Mouse (Mus musculus) hindbrain, embryonic 16.5 days (tissue): ENCODE results near the gene Ap1m2. TPM values are rescaled to one million over a fixed set of nuclear protein-coding genes. Genes with fewer than 3 reads are reported as not detected.
"Not testable (repeated sequence)": the region's sequence is repeated elsewhere in the genome, so short reads cannot be mapped to it uniquely, and the experiment has no call there.

Experiments
- ATAC-seq: fragments of 200-750 bp; cut with Nextera tagmentation; 2 replicates; pipeline ENCODE4 v1.8.0; 2017; ENCODE audit warnings: moderate TSS enrichment, moderate library complexity
- H3K27ac ChIP-seq: fragments of 300-500 bp; sonication (generic); 2 replicates; pipeline ENCODE4 v1.5.1; 2014; ENCODE audit warnings: low read depth, mild to moderate bottlenecking, control low read depth, low read length, moderate library complexity
- H3K27me3 ChIP-seq: fragments of 300-500 bp; sonication (generic); replicated peaks from 2 replicates; pipeline ENCODE4 v1.6.1; 2014; ENCODE audit warnings: low read length; ENCODE audit not compliant: control insufficient read depth, insufficient read depth
- H3K36me3 ChIP-seq: fragments of 300-500 bp; sonication (generic); 2 replicates; pipeline ENCODE4 v1.6.1; 2014; ENCODE audit warnings: mild to moderate bottlenecking, low read length, moderate library complexity, mixed read lengths; ENCODE audit not compliant: control insufficient read depth, insufficient read depth
- H3K4me1 ChIP-seq: fragments of 300-500 bp; sonication (generic); 2 replicates; pipeline ENCODE4 v1.6.1; 2014; ENCODE audit warnings: low read depth, low read length; ENCODE audit not compliant: control insufficient read depth, insufficient read depth
- H3K4me2 ChIP-seq: fragments of 300-500 bp; sonication (generic); 2 replicates; pipeline ENCODE4 v1.6.1; 2014; ENCODE audit warnings: mild to moderate bottlenecking, low read length, control low read depth, moderate library complexity
- H3K4me3 ChIP-seq: fragments of 300-500 bp; sonication (generic); 2 replicates; pipeline ENCODE4 v1.5.1; 2014; ENCODE audit warnings: mild to moderate bottlenecking, low read length, control low read depth, moderate library complexity
- H3K9ac ChIP-seq: fragments of 300-500 bp; sonication (generic); 2 replicates; pipeline ENCODE4 v1.6.1; 2014; ENCODE audit warnings: low read depth, mild to moderate bottlenecking, control low read depth, low read length, moderate library complexity
- H3K9me3 ChIP-seq: fragments of 300-500 bp; sonication (generic); 2 replicates; pipeline ENCODE4 v1.6.1; 2014; ENCODE audit warnings: mild to moderate bottlenecking, low read length, moderate library complexity; ENCODE audit not compliant: control insufficient read depth
- WGBS: fragments of 180-500 bp; shearing (Covaris S2); extraction: QIAGEN DNeasy Blood & Tissue Kit; methylation state at CpG from one replicate; pipeline ENCODE4 v1.1.7; 2014; 5-methylcytosine and 5-hydroxymethylcytosine counted together
- polyA plus RNA-seq: library from polyadenylated mRNA; unstranded; fragments of >200 nt; fragmentation: Nextera tagmentation; extraction: Ambion mirVana; gene quantifications from 2 replicates; pipeline ENCODE4 v1.2.1, GENCODE M21; 2015

Ap1m2 gene
- polyA plus RNA-seq, 1 experiment from 2014 or later = 2.8 TPM

- Histone ChIP-seq H3K9me3 (no peaks in the 10 kb centered on the region), H3K36me3 (no peaks in the 10 kb centered on the region), H3K27me3 (no peaks in the 10 kb centered on the region; the same call in 1 of the 2 replicates), H3K4me3 (no peak overlapping the region), H3K9ac (no peak overlapping the region), H3K27ac (no peak overlapping the region), H3K4me1 (peaks cover 18% of the 10 kb centered on the region), H3K4me2 (no peak overlapping the region)
- no peak for ATAC-seq
- 55% methylated on average over 2 of the region's 2 CpGs for WGBS
Observed at GRCm38 (mm10) chr9:21261831-21262230, 50.3 kb downstream of the Ap1m2 start.

GRCm38 (mm10) chr9:21260491-21261040 is 51.6 kb downstream of the Ap1m2 start:
- H3K27ac ChIP-seq = no peak overlapping the region
- H3K9me3 ChIP-seq = no peaks in the 10 kb centered on the region
- no peak overlapping the region for H3K4me3 ChIP-seq
- ATAC-seq = no peak
- H3K36me3 ChIP-seq = no peaks in the 10 kb centered on the region
- H3K4me1 ChIP-seq = peaks cover 5% of the 10 kb centered on the region
- no peaks in the 10 kb centered on the region; the same call in 1 of the 2 replicates for H3K27me3 ChIP-seq
- H3K4me2 ChIP-seq = no peak overlapping the region
- no peak overlapping the region for H3K9ac ChIP-seq
- WGBS = 78% methylated on average over 6 of the region's 6 CpGs

- H3K4me3 ChIP-seq, H3K36me3 ChIP-seq, H3K9ac ChIP-seq, H3K4me2 ChIP-seq, H3K27ac ChIP-seq, H3K9me3 ChIP-seq, H3K4me1 ChIP-seq, H3K27me3 ChIP-seq, ATAC-seq: not testable (repeated sequence)
- WGBS = 83% methylated on average over 4 of the region's 4 CpGs
Observed at GRCm38 (mm10) chr9:21256349-21256748, 55.8 kb downstream of the Ap1m2 start.

- no peaks in the 10 kb centered on the region for H3K9me3 ChIP-seq
- no peak overlapping the region for H3K9ac ChIP-seq
- H3K4me2 ChIP-seq = no peak overlapping the region
- peaks cover 5% of the 10 kb centered on the region for H3K27me3 ChIP-seq
- no peaks in the 10 kb centered on the region for H3K4me1 ChIP-seq
- no peaks in the 10 kb centered on the region for H3K36me3 ChIP-seq
- no peak overlapping the region for H3K27ac ChIP-seq
- no peak for ATAC-seq
- H3K4me3 ChIP-seq = no peak overlapping the region
Observed at GRCm38 (mm10) chr9:21254690-21255089, 57.4 kb downstream of the Ap1m2 start.

- Histone ChIP-seq H3K9ac (no peak overlapping the region), H3K27ac (no peak overlapping the region), H3K4me2 (no peak overlapping the region), H3K4me1 (peaks cover 3% of the 10 kb centered on the region; the same call in 1 of the 2 replicates), H3K36me3 (no peaks in the 10 kb centered on the region), H3K4me3 (no peak overlapping the region), H3K27me3 (peaks cover 35% of the 10 kb centered on the region), H3K9me3 (no peaks in the 10 kb centered on the region)
- no peak; the same call in 1 of the 2 replicates for ATAC-seq
- 67% methylated on average over 13 of the region's 13 CpGs for WGBS
Observed at GRCm38 (mm10) chr9:21251116-21251735, 60.9 kb downstream of the Ap1m2 start.

GRCm38 (mm10) chr9:21250509-21250908 is 61.6 kb downstream of the Ap1m2 start:
- no peak overlapping the region for H3K27ac ChIP-seq
- H3K36me3 ChIP-seq = no peaks in the 10 kb centered on the region
- H3K9me3 ChIP-seq = no peaks in the 10 kb centered on the region
- peaks cover 41% of the 10 kb centered on the region for H3K27me3 ChIP-seq
- H3K4me2 ChIP-seq = no peak overlapping the region
- no peak overlapping the region for H3K4me3 ChIP-seq
- H3K9ac ChIP-seq = no peak overlapping the region
- WGBS = 49% methylated on average over 2 of the region's 2 CpGs
- ATAC-seq = no peak
- H3K4me1 ChIP-seq = peaks cover 3% of the 10 kb centered on the region; the same call in 1 of the 2 replicates

- ATAC-seq = 0 out of 2 replicates have a peak, but pooled peaks have one; percentile 25
- peaks cover 46% of the 10 kb centered on the region for H3K27me3 ChIP-seq
- no peak overlapping the region for H3K4me3 ChIP-seq
- WGBS = 39% methylated on average over 17 of the region's 17 CpGs
- H3K4me1 ChIP-seq = peaks cover 9% of the 10 kb centered on the region
- no peak overlapping the region for H3K27ac ChIP-seq
- no peak overlapping the region for H3K9ac ChIP-seq
- no peaks in the 10 kb centered on the region for H3K36me3 ChIP-seq
- H3K4me2 ChIP-seq = no peak overlapping the region
- H3K9me3 ChIP-seq = no peaks in the 10 kb centered on the region
Observed at GRCm38 (mm10) chr9:21249629-21250508, 62.3 kb downstream of the Ap1m2 start.

GRCm38 (mm10) chr9:21248326-21248725 is 63.8 kb downstream of the Ap1m2 start, which contains the start of gene S1pr5:
Gene S1pr5, minus strand, starts transcription at chr9:21248443.
- no peak for ATAC-seq
- 1% methylated on average over 19 of the region's 30 CpGs for WGBS
- peaks cover 12% of the 10 kb centered on the region for H3K4me1 ChIP-seq
- H3K9me3 ChIP-seq = no peaks in the 10 kb centered on the region
- peaks cover 50% of the 10 kb centered on the region for H3K27me3 ChIP-seq
- H3K27ac ChIP-seq = no peak within 1 kb of the TSS
- no peaks in the 10 kb centered on the region for H3K36me3 ChIP-seq
- no peak within 1 kb of the TSS; the same call in 1 of the 2 replicates for H3K4me3 ChIP-seq
- no peak within 1 kb of the TSS for H3K9ac ChIP-seq
- H3K4me2 ChIP-seq = peak within 1 kb of the TSS; percentile 16

- ATAC-seq = no peak
- Histone ChIP-seq H3K4me1 (peaks cover 12% of the 10 kb centered on the region), H3K27ac (no peak overlapping the region), H3K4me3 (no peak overlapping the region), H3K27me3 (peaks cover 59% of the 10 kb centered on the region), H3K36me3 (no peaks in the 10 kb centered on the region), H3K4me2 (no peak overlapping the region), H3K9ac (no peak overlapping the region), H3K9me3 (no peaks in the 10 kb centered on the region; the same call in 1 of the 2 replicates)
- 76% methylated on average over 1 of the region's 1 CpGs for WGBS
Observed at GRCm38 (mm10) chr9:21246342-21246741, 65.8 kb downstream of the Ap1m2 start.
